Mouse (Mus musculus) heart, adult 18-20 months (tissue): Measurements from ENCODE around the gene Ctu1. TPM values are rescaled to one million over a fixed set of nuclear protein-coding genes. Genes with fewer than 3 reads are reported as not detected.
A peak's percentile ranks its signal among the peaks of the same experiment; 100 is the strongest.
"Not testable (repeated sequence)": the region's sequence is repeated elsewhere in the genome, so short reads cannot be mapped to it uniquely, and the experiment has no call there.

Experiments
- DNase-seq, 2 experiments: peaks; one replicate each; pipeline ENCODE4 v3.0.0; 2021 to 2022; ENCODE audit warnings: mixed read lengths in 1 of 2
- long read RNA-seq, 2 experiments: library from polyadenylated mRNA; stranded (forward); transcript quantifications; one replicate each; pipeline ENCODE4 v2.0.0; 2021
- total RNA-seq, 2 experiments: library from RNA; stranded (reverse); gene quantifications; 2 replicates each; pipeline ENCODE4 v1.2.3; 2021

Gene Ctu1
- total RNA-seq: 1 to 10 TPM; 2.7 to 3.1 TPM
- long read RNA-seq, experiment 1, partial matches to known transcripts: 0 of 4 reads
- long read RNA-seq, experiment 1, other reads (novel, unspliced or antisense): 2 of 4 reads
- long read RNA-seq, experiment 2: 0 reads

DNA sequence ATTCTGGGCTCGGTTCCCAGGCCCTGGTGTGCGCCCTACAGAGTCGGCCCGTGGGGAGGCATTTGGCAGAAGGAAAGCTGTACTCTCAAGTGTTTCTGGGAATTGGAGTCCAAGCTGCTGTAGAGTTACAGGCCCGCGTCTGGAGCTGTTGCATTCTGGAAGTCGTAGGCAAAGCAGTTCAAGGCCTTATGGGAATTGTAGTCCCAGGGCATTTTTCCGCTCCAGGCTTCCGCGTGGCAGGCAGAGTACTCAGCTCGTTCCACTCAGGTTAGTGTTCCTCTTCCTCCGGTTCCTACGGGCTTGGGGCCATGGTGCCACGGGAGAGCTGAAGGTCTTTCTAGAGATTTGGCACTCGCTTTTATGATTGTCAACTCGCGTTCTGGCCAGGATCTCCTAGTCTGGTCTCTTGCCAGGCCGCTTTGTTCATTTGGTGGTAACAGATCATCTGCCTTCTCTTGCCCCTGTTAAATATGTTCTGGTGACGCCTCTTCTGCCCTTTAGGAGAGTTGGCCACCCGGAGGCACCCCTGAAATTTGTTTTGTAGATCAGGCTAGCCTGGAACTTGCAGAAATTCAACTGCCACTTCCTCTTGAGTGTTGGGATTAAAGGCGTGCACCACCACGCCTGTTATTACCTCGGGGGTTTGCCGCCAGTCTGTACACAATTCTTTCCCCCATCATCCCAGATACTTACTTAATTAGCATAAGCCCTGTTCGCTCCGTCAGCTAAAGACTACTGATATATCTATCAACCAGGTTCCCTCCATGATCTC lies at the start of gene Ctu1:
Ctu1 (plus strand) TSS at position 208 of the 772 bp plus-strand sequence.
- peak; percentile 94 to 98 for DNase-seq

- no peak for DNase-seq
Observed at GRCm38 (mm10) chr7:43622927-43623326, 48.9 kb upstream of the Ctu1 start.

DNA sequence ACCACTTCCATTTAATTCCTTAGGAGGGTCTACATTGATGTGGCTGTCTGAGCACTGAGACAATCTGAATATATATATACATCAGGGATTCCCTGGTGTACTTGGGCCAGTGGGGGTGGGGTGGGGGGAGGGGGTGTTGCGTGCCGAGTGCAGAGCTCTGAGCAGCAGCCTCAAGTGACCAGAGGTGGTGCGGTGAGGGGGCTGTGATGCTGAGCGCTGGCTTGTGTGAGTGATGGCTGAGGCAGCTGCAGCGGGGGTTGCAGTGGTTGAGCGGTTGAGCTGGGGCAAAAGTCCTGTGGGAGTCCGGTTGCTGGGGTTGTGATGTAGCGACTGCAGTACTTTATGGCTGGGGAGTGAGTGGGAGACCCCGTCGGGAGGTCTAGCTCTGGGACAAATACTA lies 48.0 kb upstream of the Ctu1 start:
- DNase-seq: no peak

- no peak for DNase-seq
Observed at GRCm38 (mm10) chr7:43625065-43625464, 46.8 kb upstream of the Ctu1 start.

- no peak for DNase-seq
Observed at GRCm38 (mm10) chr7:43625794-43626422, 45.9 kb upstream of the Ctu1 start.

GRCm38 (mm10) chr7:43633940-43634339 lies 37.9 kb upstream of the Ctu1 start:
- no peak for DNase-seq

GRCm38 (mm10) chr7:43634500-43634899 lies 37.3 kb upstream of the Ctu1 start, which contains the start of gene Ceacam18:
Gene Ceacam18 (plus strand): TSS chr7:43634707.
- DNase-seq: no peak

- DNase-seq: no peak
Observed at GRCm38 (mm10) chr7:43636194-43636593, 35.6 kb upstream of the Ctu1 start.

DNA sequence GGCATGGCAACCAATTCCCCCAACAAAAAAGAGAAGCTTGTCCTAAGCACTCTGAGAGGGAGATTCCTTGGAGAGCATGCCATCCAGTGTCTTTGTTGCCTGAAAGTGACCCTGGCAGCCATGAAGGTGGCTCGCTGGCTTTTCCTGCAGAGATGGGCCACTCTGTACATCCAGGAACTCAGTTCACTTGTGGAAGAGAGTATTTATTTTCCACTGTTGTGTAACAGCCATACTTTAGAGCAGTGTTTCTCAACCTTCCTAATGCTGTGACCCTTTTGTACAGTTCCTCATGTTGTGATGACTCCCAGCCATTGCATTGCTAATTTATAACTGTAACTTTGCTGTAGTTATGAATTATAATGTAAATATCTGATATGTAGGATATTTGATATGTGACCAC lies 34.7 kb upstream of the Ctu1 start:
- DNase-seq: no peak

DNA sequence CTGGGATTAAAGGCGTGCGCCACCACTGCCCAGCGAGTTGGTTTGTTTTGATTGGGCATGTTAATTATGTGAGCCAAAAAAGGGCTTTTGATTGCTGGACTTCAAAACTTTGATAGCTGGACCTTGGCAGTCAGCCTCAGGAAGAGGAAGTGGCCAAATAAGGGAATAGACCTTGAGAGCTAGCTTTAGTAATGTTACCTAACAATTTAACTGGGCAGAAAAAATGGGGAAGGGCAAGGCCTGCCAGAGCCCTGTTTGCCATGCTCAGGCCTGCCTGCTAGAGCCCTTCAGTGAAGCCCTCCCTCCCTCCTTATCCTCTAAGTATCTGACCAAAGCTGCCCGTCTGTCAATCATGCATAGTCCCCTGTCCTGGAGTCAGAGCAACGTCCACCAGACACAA lies 29.2 kb upstream of the Ctu1 start:
- no peak for DNase-seq

GRCm38 (mm10) chr7:43643046-43643652 lies 28.7 kb upstream of the Ctu1 start:
- no peak for DNase-seq

GRCm38 (mm10) chr7:43652683-43653082 lies 19.1 kb upstream of the Ctu1 start:
- no peak for DNase-seq

DNA sequence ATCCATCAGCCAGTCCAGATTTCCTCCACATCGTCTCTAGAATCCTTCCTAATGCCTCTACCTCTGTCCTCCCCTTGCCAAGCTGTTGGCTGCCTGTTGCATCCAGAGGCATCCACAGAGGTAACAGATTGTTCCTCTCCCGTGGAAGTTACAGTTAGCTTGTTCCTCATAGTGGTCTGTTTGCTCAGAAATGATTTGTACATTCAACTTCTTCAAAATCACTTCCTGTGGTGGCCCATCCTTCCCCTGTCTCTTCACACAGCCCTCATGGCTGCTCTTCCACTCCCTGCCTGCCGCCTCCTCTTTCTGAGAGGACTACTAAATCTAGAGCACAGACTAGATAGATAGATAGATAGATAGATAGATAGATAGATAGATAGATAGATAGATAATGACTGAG lies 17.3 kb upstream of the Ctu1 start:
- no peak for DNase-seq

GRCm38 (mm10) chr7:43656232-43656631 lies 15.6 kb upstream of the Ctu1 start:
- no peak for DNase-seq

DNA sequence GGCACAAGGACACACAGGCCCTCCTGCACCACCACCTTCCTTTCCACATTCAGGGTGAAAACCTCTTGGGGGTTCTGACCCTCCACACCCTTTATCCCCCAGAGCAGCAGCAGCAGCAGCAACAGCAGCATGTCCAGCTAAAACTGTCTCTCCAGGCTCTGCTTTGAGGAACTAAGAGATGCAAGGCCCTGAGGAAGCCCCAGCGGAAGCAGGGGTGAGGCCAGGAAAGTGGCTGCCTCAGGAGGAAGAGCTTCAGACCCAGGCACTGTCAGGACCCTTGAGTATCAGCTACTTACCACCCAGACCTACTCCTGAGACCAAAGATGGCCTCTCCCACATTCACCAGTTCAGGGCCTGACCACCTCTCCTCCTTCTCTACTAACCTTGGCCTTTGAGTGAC lies 11.8 kb upstream of the Ctu1 start, which contains the start of gene Siglece:
Siglece (minus strand) TSS at position 160 of the 400 bp plus-strand sequence.
- DNase-seq: peak in 1 of 2 experiments; percentile 42

DNA sequence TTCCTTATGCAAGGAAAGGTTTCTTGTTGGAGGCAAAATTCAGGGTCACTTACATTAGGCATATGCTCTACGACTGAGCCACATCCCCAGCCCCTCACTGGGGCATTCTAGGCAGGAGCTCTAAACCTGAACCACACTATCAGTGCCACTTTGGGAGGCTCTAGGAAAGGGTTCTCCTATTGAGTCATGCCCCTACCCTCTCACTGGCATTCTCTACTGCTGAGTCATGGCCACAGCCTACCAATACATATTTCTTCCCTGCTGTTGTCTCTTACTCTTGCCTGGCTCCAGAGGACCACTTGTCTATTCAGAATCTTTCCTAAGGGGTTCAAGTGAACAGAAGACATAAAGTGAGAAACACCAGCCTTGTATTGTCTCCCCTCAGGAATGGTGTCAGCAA lies 9.0 kb upstream of the Ctu1 start:
- no peak for DNase-seq

DNA sequence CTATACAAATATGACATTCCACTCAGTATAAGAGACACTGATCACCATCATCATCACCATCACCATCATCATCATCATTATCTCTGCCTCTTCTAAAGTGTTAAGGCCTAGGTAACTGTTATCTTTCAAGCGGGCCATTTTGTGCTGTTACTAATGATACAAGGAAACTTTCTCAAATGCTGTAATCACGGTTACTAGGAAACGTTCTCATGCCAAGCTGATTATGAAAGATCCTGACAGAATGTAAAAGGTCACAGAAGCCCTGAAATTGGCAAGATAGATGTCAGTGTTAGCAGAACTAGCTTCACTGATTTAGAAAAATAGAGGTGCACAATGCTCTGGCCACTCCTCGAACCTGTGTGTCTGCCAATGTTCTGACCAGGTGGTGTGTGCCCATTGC lies 4.6 kb upstream of the Ctu1 start:
- not testable (repeated sequence) for DNase-seq

GRCm38 (mm10) chr7:43668582-43668981 lies 3.2 kb upstream of the Ctu1 start:
- no peak for DNase-seq

- DNase-seq: no peak
Observed at GRCm38 (mm10) chr7:43671064-43671808, 580 bp upstream of the Ctu1 start.

DNA sequence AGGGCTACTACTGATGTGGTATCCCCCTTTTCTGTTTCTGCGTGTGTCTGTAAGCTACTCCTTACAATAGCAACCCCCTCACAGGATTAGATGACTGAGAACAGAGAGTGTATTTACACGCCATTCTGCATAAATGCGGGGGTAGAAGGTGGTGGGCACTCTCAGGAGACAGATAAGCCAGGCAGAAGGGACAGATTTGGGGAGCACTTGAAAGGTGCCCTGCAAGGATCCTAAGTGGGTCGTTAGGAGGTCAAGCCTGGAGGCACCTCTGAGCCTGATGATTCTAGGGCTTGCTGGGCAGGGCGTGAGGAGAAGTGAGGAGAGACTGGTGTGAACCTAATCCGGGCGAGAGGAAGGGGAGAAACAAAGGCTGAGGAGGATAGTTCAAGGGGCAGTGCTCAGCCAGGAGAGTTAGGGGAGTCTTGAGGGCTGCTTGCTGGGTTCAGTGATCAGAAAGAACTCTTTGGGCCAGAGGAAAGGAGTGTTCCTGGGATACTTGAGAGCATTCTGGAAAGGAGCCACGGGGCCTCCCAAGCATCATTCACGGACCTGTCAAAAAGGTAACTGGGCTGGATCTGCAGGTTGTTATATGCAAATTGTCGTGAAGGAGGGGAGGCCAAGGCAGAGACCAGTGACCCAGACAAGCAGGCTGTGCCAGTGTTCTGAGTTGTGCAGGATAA lies 905 bp downstream of the Ctu1 start:
- DNase-seq: no peak

DNA sequence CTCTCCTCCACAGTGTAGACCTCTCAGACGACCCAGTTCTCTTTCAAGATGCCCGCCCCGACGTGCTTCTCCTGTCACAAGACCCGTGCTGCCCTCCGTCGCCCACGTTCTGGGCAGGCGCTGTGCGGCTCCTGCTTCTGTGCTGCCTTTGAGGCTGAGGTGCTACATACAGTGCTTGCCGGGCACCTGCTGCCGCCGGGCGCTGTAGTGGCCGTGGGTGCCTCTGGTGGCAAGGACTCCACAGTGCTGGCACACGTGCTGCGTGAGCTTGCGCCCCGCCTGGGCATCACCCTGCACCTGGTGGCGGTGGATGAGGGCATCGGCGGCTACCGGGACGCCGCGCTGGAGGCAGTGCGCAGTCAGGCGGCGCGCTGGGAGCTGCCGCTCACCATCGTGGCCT lies 3.3 kb downstream of the Ctu1 start:
- DNase-seq: no peak

- peak; percentile 33 to 71 for DNase-seq
Observed at GRCm38 (mm10) chr7:43678517-43678916, 6.7 kb downstream of the Ctu1 start.
